Mouse (Mus musculus) kidney, adult 2 months (tissue): ENCODE results near the gene Itgad.

Experiments used
- CTCF ChIP-seq: fragments of 200-500 bp; conservative IDR thresholded peaks from 2 replicates; pipeline ENCODE4 v1.5.1; 2011; ENCODE audit warnings: low read depth, mild to moderate bottlenecking, control low read depth, low read length, moderate library complexity, mixed read lengths; ENCODE audit not compliant: insufficient read depth, insufficient read length
- POLR2A ChIP-seq: fragments of 200-500 bp; IDR thresholded peaks from one replicate; pipeline ENCODE4 v1.6.1; 2011; ENCODE audit warnings: low read depth, low read length, control low read depth

DNA sequence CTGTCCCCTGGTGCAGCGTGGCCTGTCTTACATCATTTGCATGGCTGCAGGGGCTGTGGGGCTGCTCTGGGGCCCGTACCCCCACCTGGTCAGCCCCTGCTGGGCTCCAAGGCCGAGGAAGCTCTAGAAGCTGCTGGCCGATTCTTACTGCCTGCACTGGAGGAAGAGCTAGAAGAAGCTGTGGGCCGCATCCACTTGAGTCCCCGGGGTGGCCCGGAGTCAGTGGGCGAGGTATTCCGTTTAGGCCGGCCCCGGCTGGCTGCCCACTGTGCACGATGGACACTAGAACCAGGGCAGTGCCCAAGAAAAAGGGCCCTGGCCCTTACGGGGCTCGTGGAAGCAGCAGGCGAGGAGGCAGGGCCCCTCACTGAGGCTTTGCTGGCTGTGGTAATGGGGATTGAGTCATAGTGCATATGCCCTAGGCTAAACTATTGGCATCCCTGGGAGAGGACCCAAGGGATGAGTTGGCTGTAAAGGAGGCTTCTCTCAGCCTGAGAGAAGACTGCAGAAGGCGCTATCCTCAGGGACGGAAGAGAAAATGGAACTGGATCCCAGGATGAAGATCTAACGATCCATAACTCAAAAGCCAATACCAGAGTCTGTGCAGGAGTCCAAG, 90.3 kb downstream of the Itgad start:
- TF ChIP-seq POLR2A (no peak), CTCF (no peak)
